Mouse (Mus musculus) cerebellum, adult 9-11 months (tissue): ENCODE data around the gene Aif1l.

Experiments
- DNase-seq: peaks from one replicate; pipeline ENCODE4 v3.0.0; 2022

The Aif1l gene

DNA sequence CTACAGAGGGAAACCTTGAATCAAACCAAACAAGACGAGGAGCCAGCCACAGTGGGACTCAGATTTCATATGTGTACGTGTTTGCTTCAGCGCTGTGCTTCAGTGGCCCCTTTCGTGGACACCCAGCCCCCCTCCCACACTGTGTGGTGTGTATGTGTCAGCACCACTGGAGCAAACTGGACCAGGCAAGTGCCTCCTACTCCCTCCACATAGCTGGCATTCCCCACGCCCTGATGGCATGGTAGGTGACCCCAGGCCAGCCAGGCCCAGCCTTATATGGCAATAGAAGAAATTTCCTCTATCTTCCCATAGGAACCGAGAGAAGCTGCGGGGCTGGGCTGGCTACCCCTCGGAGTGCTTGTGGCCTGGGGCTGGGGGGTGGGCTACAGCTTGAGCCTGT, 3.7 kb downstream of the Aif1l start:
- DNase-seq: no peak

DNA sequence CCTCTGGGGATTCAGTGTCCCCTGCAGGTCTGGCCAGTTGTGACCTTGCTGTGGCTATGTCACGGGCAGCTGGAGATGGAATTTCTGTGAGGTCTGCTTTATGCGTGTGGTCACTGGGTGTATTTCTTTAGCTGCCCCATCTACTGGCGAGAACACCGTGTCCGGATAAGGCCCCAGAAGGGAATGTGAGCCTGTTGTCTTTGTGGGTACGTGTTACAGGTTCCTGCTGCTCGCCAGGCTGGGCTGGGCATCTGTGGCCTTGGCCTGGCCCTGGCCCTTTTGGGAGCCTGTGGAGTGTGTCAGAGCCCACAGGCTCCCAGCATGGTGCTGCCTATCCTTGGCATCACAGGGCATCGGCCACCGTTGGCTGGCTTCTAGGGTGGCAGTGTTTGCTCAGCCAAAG, 4.8 kb downstream of the Aif1l start:
- DNase-seq: peak; percentile 70

DNA sequence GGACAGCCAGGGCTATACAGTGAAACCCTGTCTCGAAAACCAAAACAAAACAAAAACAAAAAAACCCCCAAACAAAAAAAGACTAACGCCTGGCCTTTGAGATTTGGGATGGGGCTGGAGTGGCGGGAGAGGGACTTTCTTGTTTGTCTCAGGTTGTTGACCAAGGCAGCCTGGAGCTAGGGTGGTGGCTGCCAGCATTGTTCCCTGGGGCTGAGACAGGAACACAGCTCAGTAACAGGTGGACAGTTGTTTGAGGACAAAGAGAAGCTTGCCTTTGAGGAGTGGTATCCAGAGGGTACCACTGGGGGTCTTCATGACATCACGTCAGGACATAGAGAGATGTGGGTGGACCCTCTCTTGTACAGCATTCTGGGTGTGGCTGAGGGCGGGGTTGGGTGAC, 5.7 kb downstream of the Aif1l start:
- DNase-seq: no peak

DNA sequence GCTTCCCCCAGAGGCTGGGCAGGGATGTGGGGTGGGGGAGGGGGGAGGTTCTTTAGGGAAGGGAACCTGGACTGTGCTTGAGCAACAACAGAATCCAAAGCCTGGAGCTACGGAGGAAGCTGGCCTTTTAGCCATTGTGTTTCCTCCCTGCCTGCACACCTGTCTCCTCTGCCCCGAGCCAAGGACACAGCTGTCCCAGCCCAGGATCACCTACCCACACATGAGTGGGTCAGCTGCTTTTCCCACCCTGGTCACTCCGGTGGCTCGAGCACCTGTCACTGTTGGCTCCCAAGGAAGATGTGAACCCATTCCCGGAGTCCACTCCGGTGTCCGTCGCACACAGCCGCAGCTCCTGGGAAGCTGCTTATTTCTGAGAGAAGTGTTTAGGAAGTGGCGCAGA, 7.3 kb downstream of the Aif1l start:
- no peak for DNase-seq

DNA sequence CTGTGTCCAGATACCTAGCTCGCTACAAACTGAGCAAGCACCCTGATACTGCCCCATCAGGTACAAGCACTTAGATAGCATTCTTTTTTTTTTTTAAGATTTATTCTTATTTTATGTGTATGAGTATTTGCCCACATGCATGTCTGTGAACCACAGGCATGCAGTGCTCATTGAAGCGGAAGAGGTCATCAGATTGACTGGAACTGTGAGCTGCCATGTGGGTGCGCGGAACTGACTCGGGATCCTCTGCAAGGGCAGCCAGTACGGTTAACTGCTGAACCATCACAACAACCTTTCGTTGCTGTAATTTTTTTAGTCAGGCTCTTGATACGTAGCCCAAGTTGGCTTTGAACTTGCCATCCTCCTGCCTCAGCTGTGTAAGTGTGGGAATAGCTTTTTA, 11.0 kb downstream of the Aif1l start:
- no peak for DNase-seq

DNA sequence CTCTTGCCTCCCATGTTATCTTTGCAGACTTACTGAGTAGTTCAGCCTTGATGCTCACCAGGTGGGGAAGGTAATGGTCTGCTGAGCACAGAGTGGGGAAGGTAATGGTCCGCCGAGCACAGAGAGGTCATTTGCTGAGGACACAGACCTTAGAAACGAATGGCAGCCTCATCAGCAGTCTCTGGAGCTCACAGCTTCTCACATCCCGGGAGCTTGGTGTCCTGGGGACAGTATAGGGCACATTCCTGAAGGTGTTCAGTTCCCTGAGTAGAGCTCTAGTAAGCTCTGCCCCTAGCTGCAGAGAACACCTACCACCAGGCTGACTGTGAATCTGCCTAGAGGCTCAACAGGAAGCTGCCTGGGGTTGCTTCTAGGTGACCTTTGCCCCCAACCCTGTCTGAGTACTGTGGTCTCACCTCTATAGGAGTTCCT, 11.9 kb downstream of the Aif1l start:
- DNase-seq: no peak

DNA sequence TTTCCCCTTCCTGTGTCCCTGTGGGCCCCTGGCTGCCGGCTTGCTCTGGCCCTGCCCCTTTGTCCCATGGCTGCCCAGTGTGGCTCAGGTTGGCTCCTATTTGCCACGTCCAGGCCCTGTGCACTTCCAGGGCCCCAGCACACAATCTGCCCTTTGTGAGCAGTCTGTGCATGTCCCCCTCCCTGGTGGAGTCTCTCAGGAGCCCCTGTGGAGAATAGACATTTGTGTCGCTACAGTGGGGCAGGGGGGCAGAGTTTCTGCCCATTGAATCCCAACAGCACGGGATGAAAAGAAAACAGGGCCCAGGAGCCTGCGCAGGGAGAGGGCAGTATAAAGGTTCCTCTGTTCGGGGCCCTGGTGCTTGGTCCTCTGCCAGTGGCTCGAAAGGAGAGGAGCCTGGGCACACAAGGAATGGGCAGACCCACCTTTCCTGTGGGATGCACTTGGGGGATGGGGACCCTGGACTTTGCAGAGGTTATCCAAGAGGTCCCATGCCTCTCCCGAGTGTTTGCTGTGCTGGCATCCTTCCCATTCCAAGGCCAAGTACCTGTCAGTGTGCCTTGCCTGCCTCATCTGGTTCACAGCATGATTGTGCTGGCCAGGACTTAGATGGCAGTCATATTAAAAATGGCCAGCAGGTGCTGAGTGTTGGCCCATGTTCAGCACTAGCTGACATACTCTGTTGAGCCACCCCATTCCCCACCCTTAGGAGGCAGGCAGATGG, 12.7 kb downstream of the Aif1l start:
- DNase-seq: peak; percentile 84

DNA sequence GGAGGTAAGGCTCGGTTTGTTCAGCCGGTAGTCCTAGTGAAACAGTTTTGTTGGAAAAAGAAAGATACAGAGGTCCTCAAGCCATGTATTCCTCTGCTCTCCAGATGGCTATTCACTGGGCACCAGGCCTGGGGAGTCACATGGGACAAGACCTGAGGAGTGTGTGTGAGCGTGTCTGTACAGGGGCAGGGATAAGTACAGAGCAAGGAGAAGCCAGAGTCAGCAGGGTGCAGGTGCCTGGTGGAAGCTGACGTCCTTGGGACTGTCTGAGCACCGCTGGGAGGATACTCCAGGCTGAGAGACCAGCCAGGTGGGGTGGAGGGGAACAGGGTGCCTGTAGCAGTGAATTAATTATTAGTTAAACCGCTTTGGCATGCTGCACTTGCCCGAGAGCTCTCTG, 13.6 kb downstream of the Aif1l start:
- peak; percentile 77 for DNase-seq

DNA sequence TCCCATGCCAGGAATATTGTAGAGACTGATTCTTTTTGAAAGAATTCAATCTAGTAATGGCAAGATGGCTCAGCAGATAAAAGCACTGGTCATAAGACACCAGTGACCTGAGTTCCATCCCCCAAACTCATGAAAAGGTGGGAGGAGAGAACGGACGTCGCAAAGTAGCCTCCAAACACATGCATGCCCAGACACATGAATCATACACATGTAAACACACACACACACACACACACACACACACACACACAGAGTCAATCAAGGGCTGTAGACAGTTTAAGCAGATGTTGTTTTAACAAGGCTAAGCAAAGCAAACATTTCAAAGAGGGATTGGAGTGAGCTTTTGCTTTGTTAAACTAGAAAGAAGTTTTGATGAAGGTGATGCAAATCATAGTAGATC, 14.3 kb downstream of the Aif1l start:
- DNase-seq: no peak

DNA sequence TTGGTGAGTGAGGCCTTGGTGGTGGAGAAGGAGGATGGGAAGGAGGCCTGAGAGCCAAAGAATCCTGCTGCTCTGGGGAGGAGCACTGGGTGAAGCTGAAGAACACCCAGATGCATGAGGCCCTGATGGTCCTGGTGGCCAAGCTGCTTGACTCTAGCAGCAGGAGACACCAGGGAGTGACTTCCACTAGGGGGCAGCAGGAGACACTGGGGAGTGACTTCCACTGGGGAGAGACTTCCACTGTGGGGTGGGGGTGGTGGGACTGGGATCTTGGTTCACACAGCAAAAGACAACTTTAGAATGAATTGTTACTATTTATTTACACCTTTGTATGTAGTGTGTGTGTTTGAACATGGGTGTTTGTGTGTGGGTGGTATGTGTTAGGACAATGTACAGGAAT, 15.2 kb downstream of the Aif1l start:
- no peak for DNase-seq

DNA sequence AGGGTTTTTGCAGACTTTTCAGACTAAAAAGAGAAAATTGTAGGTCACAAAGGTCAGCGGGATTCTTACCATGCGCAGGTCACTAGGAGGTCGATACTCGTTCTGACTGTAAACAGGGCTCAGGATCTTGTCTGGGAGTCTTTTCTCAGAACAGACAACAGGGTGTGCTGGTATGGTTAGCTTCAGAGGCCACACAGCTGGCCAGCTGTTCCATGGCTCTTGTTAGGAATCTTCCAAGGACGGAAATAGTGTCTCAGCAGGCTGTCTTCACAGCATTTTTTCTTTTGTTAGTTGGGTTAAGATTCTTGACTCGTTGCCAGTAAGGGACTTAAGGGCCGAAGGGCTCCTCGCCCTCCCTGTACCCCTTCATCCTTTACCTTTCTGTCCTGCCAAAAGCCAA, 16.9 kb downstream of the Aif1l start:
- no peak for DNase-seq

DNA sequence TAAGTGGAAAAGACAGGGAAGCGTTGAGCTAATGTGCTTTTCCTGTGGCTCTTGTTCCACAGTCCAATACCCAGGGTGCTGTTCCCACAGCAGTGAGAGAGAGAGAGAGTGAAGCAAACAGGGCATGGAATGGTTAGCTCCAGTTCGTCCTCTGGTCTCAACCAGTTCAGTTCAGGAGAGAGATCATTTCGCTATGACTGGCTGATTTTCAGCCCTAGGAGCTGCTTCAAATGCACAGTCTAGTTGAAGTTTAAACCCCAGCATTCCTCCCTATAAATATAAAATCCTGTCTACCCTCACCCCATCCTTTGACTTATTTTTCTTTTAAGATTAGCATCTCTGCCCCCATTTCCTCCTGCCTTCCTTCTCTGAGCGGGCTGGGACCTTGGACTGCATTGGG, 22.6 kb downstream of the Aif1l start:
- DNase-seq: no peak

DNA sequence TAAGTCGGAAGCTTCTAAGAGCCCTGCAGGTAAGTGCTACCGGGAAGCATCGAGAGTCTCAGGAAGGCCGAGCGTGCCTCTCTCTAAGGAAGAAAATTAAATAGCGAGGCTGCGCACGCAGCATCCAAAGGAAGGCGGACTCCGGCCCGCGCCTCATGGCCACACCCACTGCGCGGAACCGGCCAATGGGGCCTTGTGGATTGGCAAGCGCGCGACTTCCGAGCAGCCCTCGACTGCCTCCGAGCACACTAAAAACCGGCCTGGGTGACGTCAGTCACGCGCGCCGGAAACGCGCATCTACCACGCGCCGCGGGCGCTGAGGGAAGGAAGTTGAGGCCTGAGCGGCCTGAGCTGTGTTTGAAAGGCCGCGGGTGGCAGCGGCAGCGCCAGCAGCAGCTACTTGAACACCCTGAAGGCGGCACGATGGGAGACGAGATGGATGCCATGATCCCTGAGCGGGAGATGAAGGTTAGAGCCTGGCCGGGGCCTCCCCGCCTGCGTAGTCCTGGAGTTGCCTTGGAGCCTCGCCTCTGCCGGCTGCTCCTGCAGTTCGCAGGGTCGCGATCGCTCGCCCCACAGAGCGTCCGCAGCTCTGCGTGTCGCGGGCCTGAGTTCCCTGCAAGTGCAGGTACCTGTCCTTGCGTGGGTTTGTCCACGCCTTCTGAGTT, 24.3 kb downstream of the Aif1l start, which contains the start of gene Nup214:
Gene Nup214, plus strand, starts transcription at position 296 of the 668 bp plus-strand sequence.
- peak; percentile 98 for DNase-seq

DNA sequence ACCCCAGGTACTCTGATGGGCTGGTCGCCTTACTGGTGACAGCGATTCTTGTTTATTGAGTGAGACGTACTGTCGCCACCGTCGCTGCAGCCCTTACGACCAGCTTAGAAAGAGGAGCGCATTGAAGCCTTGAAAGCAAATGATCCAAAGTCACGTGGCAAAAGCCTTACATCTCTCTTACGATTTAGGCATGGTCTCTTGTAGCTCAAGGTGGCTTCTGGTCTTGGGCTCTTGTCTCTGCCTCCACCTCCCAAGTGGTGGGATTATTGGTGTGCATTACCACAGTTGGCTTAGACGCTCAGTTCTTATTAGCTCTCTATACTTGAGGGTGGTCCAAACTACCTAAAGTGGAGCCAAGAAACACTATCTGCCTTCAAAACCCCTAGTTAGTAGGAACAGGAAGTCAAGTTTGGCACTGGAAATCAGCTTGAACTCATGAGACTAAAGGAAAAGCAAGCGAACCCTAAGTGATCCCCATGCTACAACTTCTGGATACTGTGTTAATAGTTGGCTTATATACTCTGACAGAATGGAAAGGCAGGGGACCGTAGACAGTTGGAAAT, 25.0 kb downstream of the Aif1l start:
- no peak for DNase-seq

DNA sequence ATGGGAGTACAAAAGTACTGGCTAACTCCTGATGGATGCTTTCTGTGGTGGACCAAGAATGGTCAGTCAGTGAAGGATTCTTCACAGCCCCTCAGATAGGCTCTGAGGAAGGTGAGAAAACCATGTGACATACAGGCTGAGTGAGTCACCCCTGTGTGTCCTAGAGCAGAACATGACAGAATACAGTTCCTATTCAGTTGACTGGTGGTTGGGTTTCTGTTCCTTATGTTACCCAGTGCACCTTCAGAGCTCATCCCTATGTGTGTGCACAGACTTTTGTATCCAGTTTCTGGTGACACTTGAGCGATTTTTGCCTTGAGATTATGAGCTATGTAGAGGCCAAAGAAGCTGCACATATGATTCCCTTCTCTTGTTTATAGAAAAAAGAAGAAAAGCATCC, 37.8 kb downstream of the Aif1l start:
- DNase-seq: no peak

DNA sequence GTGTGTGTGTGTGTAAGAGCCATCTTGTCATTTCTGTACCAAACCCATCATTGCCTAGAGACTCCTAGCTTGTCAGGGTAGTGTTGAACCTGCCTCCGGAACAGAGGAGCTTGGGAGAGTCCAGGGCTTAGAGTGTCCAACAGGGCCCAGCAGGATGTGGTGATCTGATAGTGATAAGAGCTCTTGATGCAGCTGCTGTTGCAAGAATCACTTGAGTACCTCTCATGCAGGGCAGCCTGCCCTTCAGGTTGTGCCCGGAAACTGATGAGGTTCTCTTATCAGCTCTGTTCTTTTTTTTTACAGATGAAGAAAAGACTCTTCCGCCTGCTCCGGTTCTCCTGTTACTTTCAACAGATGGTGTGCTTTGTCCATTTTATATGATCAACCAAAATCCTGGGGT, 41.0 kb downstream of the Aif1l start:
- no peak for DNase-seq

DNA sequence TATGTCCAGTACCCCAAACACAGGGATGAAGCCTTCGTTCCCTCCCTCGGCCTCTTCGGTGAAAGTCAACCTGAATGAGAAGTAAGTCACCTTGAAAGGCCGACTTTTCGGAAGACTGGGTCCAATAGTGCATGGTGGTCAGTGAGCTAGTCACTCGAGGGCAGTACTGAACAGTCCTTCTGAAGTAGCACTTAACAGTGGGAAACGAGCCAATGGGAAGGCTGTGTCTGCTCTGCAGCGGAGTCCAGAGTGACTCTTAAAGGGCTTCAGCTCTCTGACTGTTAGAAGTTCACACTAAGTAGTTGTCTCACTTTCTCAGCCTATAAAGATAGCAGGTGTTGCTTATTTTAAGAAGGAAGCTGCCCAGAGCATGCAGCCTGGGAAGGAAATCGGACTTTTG, 45.0 kb downstream of the Aif1l start:
- no peak for DNase-seq

DNA sequence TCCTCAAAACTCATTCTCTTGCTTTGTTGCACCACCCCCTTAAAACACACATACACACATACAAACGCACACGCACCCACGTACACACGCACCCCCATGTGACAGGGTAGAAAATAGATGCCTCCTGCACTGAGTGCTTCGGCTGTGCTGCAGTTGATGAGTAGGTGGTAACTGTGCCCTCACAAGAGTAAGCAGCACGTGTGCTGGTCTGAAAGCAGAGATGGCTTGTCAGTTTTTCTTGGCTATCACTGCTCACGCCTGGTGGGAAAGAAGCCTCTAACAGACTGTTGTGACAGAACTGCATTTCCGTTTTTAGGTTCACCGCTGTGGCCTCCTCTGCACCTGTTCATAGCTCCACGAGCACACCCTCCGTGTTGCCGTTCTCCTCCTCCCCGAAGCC, 46.1 kb downstream of the Aif1l start:
- DNase-seq: no peak

DNA sequence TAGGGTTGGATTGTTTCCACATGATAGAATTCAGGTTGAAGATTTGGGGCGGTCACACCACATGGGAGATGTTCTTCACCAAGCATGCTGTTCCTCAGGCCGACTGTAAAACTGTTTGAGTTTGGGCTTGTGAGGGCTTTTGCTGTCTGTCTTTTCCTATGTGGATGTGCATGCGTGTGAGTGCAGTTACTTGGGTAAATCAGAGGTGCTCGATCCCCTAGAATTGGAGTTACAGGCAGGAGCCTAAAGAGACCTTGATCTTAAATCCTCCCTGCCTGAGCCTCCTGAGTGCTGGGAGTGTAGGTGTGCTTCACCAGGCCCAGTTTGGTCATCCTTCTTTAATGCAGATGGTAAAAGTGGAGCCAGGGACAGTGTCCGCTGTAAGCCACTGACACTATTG, 47.6 kb downstream of the Aif1l start:
- no peak for DNase-seq

DNA sequence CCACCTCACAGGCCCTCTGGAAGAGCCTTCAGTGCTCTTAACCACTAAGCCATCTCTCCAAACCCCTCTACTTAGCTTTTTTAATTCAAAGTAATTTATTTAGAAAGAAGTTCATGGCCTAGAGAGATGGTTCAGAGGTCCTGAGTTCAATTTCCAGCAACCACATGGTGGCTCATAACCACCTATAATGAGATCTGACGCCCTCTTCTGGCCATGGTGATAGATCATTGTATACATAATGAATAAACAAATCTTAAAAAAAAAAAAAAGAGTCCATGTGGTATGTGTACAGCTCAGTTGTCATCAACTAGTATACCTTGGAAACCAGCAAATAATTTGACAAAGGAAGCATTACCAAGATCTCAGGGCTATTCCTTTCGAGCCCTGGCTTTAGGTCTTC, 48.5 kb downstream of the Aif1l start:
- no peak for DNase-seq

DNA sequence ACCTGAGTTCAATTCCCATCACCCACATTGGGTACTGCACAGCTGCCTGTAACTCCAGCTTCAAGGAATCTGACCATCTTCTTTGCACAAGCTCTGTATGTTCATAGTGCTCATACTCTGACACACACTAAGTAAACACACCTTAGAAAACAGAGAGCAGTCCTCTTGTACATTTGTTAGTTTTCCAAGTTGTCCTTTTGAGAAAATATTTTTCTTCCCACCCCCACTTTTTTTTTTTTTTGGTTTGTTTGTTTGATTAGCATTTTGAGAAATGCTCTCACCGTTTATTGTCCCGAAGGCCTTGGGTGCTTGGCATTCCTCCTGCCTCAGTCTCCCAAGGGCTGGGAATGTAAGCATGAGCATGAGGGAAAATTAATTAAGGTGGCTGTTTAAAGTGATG, 58.4 kb downstream of the Aif1l start:
- DNase-seq: no peak

DNA sequence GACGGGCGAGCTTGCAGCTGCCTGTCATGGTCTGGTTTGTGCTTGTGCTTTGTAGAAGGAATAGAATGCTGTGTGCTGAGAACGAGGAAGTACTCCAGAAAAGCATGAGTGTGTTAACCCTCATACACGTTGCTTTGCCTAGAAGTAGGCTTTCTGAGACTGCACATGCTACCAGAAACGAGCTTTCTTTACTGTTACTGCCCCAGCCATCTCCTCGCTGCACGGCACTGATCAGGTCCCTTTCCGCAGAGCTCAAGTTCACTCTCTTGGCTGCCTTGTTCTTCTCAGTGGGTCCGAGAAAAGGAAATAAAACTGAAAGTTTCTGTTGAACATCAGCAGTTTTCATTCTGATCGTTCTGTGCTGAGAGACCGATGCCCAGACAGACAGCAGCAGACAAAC, 58.8 kb downstream of the Aif1l start:
- no peak for DNase-seq

DNA sequence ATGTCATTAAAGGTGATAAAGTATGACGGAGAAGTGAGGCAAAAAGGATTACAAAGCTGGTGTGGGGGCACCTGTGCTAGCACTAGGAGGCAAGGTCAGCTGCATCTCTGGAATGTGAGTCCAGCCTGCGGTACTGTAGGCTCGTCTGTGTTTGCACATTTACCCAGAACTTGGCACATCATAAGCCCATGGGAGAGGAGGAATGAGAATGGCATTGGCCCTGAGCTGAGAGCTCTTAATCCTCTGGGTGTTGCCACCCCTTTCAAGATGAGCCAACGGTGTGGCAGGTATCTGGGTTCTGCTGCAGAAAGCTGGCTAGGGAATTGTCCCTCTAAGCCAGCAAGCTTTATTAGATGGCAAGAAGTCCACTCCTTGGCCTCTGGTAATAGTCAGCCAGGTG, 69.8 kb downstream of the Aif1l start:
- DNase-seq: no peak

DNA sequence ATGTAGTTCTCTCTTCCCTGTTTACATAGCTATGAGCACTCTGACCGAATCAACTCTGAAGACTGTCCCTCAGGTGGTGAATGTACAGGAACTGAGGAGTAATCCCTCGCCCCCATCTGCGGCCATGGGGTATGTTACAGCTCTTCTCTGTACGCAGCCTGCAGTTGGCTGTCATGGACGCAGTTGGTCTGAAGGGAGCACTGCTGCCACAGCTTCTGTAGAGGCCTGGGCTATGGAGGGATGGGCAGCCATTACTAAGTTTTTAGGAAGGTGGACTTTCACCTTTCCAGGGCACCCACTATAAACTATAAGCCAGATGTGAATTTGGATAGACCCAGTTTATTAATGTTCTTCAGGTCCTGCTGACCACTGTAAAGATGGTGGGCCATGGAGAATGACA, 70.3 kb downstream of the Aif1l start:
- DNase-seq: no peak
